Mouse (Mus musculus) liver, postnatal 0 days (tissue): Measurements from ENCODE around the gene Mrgprh. TPM values are rescaled to one million over a fixed set of nuclear protein-coding genes. Genes with fewer than 3 reads are reported as not detected.

ENCODE experiments used
- ATAC-seq: fragments of 200-750 bp; cut with Nextera tagmentation; 2 replicates; pipeline ENCODE4 v1.8.0; 2017; ENCODE audit warnings: mild to moderate bottlenecking, moderate library complexity
- DNase-seq: peaks from one replicate; pipeline ENCODE4 v3.0.0-alpha.2; 2016
- H3K27ac ChIP-seq: fragments of 300-500 bp; sonication (generic); 2 replicates; pipeline ENCODE4 v1.5.1; 2014; ENCODE audit warnings: antibody characterized with exemption, moderate library complexity, mild to moderate bottlenecking, low read depth
- H3K27me3 ChIP-seq: fragments of 300-500 bp; sonication (generic); 2 replicates; pipeline ENCODE4 v1.6.1; 2014; ENCODE audit warnings: low read length, control low read depth, mixed read lengths; ENCODE audit not compliant: insufficient read depth
- H3K36me3 ChIP-seq: fragments of 300-500 bp; sonication (generic); replicated peaks from 2 replicates; pipeline ENCODE4 v1.6.1; 2014; ENCODE audit warnings: mild to moderate bottlenecking, control low read depth, low read length, moderate library complexity, mixed read lengths; ENCODE audit not compliant: insufficient read depth
- H3K4me1 ChIP-seq: fragments of 300-500 bp; sonication (generic); 2 replicates; pipeline ENCODE4 v1.6.1; 2014; ENCODE audit warnings: antibody characterized with exemption, mild to moderate bottlenecking, control low read depth; ENCODE audit not compliant: insufficient read depth
- H3K4me2 ChIP-seq: fragments of 300-500 bp; sonication (generic); 2 replicates; pipeline ENCODE4 v1.6.1; 2014; ENCODE audit warnings: low read depth, mild to moderate bottlenecking, low read length, moderate library complexity, mixed read lengths
- H3K4me3 ChIP-seq: fragments of 300-500 bp; sonication (generic); 2 replicates; pipeline ENCODE4 v1.5.1; 2014; ENCODE audit warnings: low read depth, low read length
- H3K9ac ChIP-seq: fragments of 300-500 bp; sonication (generic); replicated peaks from 2 replicates; pipeline ENCODE4 v1.6.1; 2014; ENCODE audit warnings: mild to moderate bottlenecking, moderate library complexity
- H3K9me3 ChIP-seq: fragments of 300-500 bp; sonication (generic); 2 replicates; pipeline ENCODE4 v1.6.1; 2016; ENCODE audit warnings: mild to moderate bottlenecking, control low read depth, low read length, mixed read lengths
- CTCF ChIP-seq: sonication (generic); IDR thresholded peaks from 2 replicates; pipeline ENCODE4 v1.5.1; 2016; ENCODE audit warnings: antibody characterized with exemption, low read depth
- EP300 ChIP-seq: IDR thresholded peaks from 2 replicates; pipeline ENCODE4 v1.6.1; 2016; ENCODE audit warnings: antibody characterized with exemption, low read depth, mild to moderate bottlenecking
- WGBS: fragments of 180-500 bp; shearing (Covaris S2); extraction: QIAGEN DNeasy Blood & Tissue Kit; methylation state at CpG from one replicate; pipeline ENCODE4 v1.1.7; 2014; ENCODE audit not compliant: insufficient replicate concordance; 5-methylcytosine and 5-hydroxymethylcytosine counted together
- polyA plus RNA-seq: library from polyadenylated mRNA; unstranded; fragments of >200 nt; fragmentation: Nextera tagmentation; extraction: Ambion mirVana; gene quantifications from 2 replicates; pipeline ENCODE4 v1.2.1, GENCODE M21; 2015

Gene Mrgprh
- polyA plus RNA-seq, 1 experiment from 2014 or later = not detected

DNA sequence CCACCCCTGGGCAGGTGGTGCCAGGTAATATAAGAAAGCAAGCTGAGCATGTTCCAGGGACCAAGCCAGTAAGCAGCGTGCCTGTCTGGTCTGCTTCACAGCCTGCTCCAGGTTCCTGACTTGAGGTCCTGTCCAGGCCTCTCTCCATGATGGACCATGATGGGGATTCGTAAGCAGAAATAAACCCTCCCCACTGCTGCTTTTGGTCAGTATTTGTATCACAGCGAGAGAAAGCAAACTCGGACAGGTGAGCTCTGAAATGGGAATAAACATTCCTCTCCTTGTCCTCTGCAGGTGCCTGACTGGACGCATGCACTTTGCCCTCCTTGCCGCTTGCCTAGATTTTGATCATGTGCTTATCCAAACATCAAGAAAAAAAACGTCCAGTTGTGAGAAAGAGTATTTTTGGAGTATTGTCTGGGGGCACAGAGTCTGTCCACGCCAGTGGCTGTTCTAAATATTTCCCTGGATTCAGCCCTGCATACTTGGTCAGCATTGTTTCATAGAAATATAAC, 16.8 kb upstream of the Mrgprh start:
- Histone ChIP-seq H3K4me1 (no peaks in the 10 kb centered on the region), H3K4me3 (no peak overlapping the region), H3K9ac (no peak overlapping the region), H3K27me3 (no peaks in the 10 kb centered on the region), H3K4me2 (no peak overlapping the region), H3K36me3 (no peaks in the 10 kb centered on the region), H3K27ac (no peak overlapping the region), H3K9me3 (no peaks in the 10 kb centered on the region)
- no peak for TF ChIP-seq EP300
- no peak for TF ChIP-seq CTCF
- ATAC-seq = no peak
- 62% methylated on average over 8 of the region's 8 CpGs for WGBS
- DNase-seq = no peak

DNA sequence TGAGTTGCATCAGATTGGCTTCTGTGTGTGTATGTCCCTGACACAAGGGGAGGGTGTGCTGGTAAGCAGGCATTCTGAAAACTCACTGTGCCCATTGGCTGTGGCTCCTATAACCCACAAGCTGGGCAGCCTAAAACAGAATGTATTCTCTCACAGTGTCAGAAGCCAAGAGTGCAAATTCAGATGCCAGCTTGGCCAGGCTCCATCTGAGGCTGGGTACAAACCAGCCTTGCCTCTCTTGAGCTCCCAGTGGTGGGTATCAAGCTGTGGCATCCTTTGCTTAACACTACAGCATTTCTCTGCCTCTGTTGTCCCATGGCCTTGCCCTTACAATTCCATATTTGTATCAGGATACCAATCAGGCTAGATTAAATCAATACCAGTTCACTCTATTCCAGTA, 11.7 kb upstream of the Mrgprh start:
- ATAC-seq (no peak), DNase-seq (no peak)
- H3K27ac ChIP-seq = no peak overlapping the region
- H3K4me1 ChIP-seq = no peaks in the 10 kb centered on the region
- H3K36me3 ChIP-seq = no peaks in the 10 kb centered on the region
- no peak overlapping the region for H3K4me2 ChIP-seq
- TF ChIP-seq CTCF (no peak), EP300 (no peak)
- H3K27me3 ChIP-seq = no peaks in the 10 kb centered on the region
- H3K9me3 ChIP-seq = no peaks in the 10 kb centered on the region
- H3K9ac ChIP-seq = no peak overlapping the region
- no peak overlapping the region for H3K4me3 ChIP-seq

DNA sequence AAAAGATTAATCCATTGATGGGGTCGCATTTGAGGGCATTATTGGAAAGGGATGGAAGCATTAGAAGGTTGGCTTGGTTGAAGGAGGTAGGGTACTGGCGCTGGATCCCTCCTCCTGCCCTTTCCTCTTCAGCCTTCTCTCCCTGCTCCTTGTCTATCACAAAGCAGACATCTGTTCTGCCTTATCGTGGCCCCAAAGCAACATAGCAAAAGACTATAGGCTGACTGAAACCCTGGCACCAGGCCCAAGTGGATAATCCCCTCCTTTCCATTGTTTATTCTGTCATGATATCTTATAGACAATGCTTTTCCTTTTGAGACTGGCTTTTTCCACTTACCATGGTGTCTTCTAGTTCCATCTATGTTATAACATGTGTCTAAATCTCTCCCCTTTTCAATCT, 10.4 kb upstream of the Mrgprh start:
- H3K36me3 ChIP-seq = no peaks in the 10 kb centered on the region
- H3K4me1 ChIP-seq = no peaks in the 10 kb centered on the region
- no peak overlapping the region for H3K4me2 ChIP-seq
- H3K27ac ChIP-seq = no peak overlapping the region
- ATAC-seq (no peak), DNase-seq (no peak)
- H3K9me3 ChIP-seq = no peaks in the 10 kb centered on the region
- no peak overlapping the region for H3K9ac ChIP-seq
- TF ChIP-seq EP300 (no peak), CTCF (no peak)
- no peaks in the 10 kb centered on the region for H3K27me3 ChIP-seq
- no peak overlapping the region for H3K4me3 ChIP-seq
- WGBS = 55% methylated on average over 3 of the region's 3 CpGs

DNA sequence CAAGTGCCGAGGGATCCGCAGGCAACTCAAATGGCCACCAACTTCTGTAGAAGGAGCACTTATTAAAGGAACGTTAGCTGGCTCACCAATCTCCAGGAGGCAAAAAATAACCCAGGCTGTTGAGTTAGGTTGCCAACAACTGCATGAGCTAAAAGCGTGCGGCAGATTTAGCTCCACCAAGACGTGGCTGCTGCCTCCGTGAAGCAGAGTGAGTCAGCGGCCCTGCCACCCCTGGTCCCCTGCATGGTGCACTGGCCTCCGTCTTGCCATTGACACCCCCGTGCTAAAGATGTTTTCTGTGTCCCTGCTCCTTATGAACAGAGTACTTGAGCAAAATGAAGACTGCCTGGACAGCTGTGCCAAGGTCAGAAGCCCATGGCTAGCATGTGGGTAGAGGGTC, 9.0 kb upstream of the Mrgprh start:
- H3K4me2 ChIP-seq = no peak overlapping the region
- H3K4me1 ChIP-seq = no peaks in the 10 kb centered on the region
- H3K36me3 ChIP-seq = no peaks in the 10 kb centered on the region
- H3K4me3 ChIP-seq = no peak overlapping the region
- ATAC-seq (no peak), DNase-seq (no peak)
- TF ChIP-seq CTCF (no peak), EP300 (no peak)
- H3K27ac ChIP-seq = no peak overlapping the region
- 0 out of 2 replicates have a peak, but pooled peaks cover 6% of the 10 kb centered on the region for H3K27me3 ChIP-seq
- no peaks in the 10 kb centered on the region for H3K9me3 ChIP-seq
- H3K9ac ChIP-seq = no peak overlapping the region
- WGBS = 74% methylated on average over 10 of the region's 10 CpGs

DNA sequence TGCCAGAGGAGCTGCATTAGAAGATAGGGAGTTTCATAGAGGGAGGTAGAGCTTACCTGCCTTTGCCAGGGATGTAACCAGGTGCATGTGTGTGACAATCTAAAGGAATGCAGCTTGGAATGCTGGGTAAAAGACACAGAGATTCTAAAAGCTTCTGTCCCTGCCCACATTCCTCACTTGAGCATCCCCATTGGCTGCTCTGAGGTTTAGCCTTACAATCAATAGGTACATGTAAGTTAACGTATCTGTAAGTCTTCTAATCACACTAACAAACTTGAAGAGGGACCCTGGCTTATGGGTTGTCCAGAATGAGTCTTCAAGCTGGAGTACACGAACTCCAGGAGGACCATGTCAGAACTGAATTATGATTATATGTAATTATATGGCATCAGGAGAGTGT, 7.8 kb upstream of the Mrgprh start, which contains the start of gene Mas1:
Gene Mas1, minus strand, starts transcription at position 101 of the 400 bp plus-strand sequence.
- ATAC-seq (no peak), DNase-seq (no peak)
- WGBS = 46% methylated on average over 2 of the region's 2 CpGs
- Histone ChIP-seq H3K36me3 (no peaks in the 10 kb centered on the region), H3K4me3 (no peak within 1 kb of the TSS), H3K27ac (no peak within 1 kb of the TSS), H3K9me3 (no peaks in the 10 kb centered on the region), H3K4me2 (no peak within 1 kb of the TSS), H3K27me3 (0 out of 2 replicates have a peak, but pooled peaks cover 13% of the 10 kb centered on the region), H3K9ac (no peak within 1 kb of the TSS), H3K4me1 (no peaks in the 10 kb centered on the region)
- TF ChIP-seq CTCF (no peak), EP300 (no peak)

DNA sequence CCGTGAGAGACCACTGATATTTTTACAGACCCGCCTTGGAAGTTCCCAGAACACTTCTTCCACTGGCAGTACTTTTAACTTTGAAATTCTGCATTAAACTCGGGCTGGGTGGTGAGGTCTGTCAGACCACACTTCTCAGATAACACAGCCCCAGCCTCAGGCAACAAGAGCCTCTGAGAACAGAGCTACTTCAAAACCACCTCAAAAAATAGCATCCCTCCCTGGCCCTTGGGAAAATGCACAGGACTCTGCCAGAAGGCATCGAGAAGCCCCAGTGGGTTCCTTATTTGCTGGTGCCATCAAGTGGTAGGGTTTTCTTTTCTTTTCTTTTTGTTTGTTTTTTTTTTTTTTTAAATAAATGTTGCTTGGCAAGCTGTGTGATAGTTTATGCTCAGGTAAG, 7.2 kb upstream of the Mrgprh start:
- TF ChIP-seq CTCF = no peak
- TF ChIP-seq EP300 = no peak
- H3K27ac ChIP-seq = no peak overlapping the region
- no peak overlapping the region for H3K9ac ChIP-seq
- H3K4me2 ChIP-seq = no peak overlapping the region
- no peaks in the 10 kb centered on the region for H3K4me1 ChIP-seq
- DNase-seq (no peak), ATAC-seq (no peak)
- H3K9me3 ChIP-seq = no peaks in the 10 kb centered on the region
- H3K4me3 ChIP-seq = no peak overlapping the region
- WGBS = 18% methylated on average over 4 of the region's 4 CpGs
- H3K27me3 ChIP-seq = 0 out of 2 replicates have a peak, but pooled peaks cover 13% of the 10 kb centered on the region
- H3K36me3 ChIP-seq = no peaks in the 10 kb centered on the region
